Mouse (Mus musculus) spleen, adult 2 months (tissue): Measurements from ENCODE around the gene Glyctk. TPM values are rescaled to one million over a fixed set of nuclear protein-coding genes. Genes with fewer than 3 reads are reported as not detected.

Source experiments
- DNase-seq, 2 experiments: peaks; one replicate each; pipeline versions ENCODE4 v3.0.0 to v3.0.0-alpha.2; 2012 to 2021; ENCODE audit warnings: low spot score in 2 of 2, low read depth in 1 of 2
- H3K27ac ChIP-seq: fragments of 200-500 bp; 2 replicates; pipeline ENCODE4 v1.5.1; 2012; ENCODE audit warnings: low read length, inconsistent platforms; ENCODE audit not compliant: insufficient read depth
- H3K27me3 ChIP-seq: fragments of 200-500 bp; 2 replicates; pipeline ENCODE4 v1.6.1; 2012; ENCODE audit warnings: mild to moderate bottlenecking, moderate library complexity, low read length, inconsistent platforms; ENCODE audit not compliant: control insufficient read depth, insufficient read depth
- H3K36me3 ChIP-seq: fragments of 200-500 bp; 2 replicates; pipeline ENCODE4 v1.6.1; 2012; ENCODE audit warnings: mild to moderate bottlenecking, low read length, inconsistent platforms; ENCODE audit not compliant: control insufficient read depth, insufficient read depth
- H3K4me1 ChIP-seq: fragments of 200-500 bp; 2 replicates; pipeline ENCODE4 v1.6.1; 2011; ENCODE audit warnings: inconsistent platforms; ENCODE audit not compliant: control insufficient read depth, insufficient read depth, insufficient read length
- H3K4me3 ChIP-seq: fragments of 200-500 bp; 2 replicates; pipeline ENCODE4 v1.5.1; 2011; ENCODE audit warnings: mild to moderate bottlenecking, inconsistent platforms; ENCODE audit not compliant: insufficient read depth, insufficient read length; ENCODE audit errors: extremely low read depth
- CTCF ChIP-seq: fragments of 200-500 bp; IDR thresholded peaks from 2 replicates; pipeline ENCODE4 v1.5.1; 2011; ENCODE audit warnings: mild to moderate bottlenecking, inconsistent platforms; ENCODE audit not compliant: insufficient read depth, insufficient read length, insufficient replicate concordance; ENCODE audit errors: extremely low read depth
- POLR2A ChIP-seq: fragments of 200-500 bp; IDR thresholded peaks from 2 replicates; pipeline ENCODE4 v1.6.1; 2011; ENCODE audit warnings: low read depth, low read length, inconsistent platforms
- WGBS: fragments of 180-500 bp; shearing (Covaris S2); methylation state at CpG from one replicate; pipeline ENCODE4 v1.1.7; 2018; 5-methylcytosine and 5-hydroxymethylcytosine counted together
- polyA plus RNA-seq: library from polyadenylated mRNA; depleted of rRNA; stranded (reverse); fragments of >200 nt; gene quantifications from 2 replicates; pipeline ENCODE4 v1.2.3, GENCODE M21; 2012

Glyctk gene
- polyA plus RNA-seq, 1 experiment = 6.5 TPM

- peaks cover 35% of the 10 kb centered on the region for H3K4me1 ChIP-seq
- DNase-seq = no peak
- 51% methylated on average over 18 of the region's 18 CpGs for WGBS
- H3K27ac ChIP-seq = peak within 1 kb of the TSS; percentile 80
- peaks cover 14% of the 10 kb centered on the region for H3K36me3 ChIP-seq
- TF ChIP-seq POLR2A = no peak
- TF ChIP-seq CTCF = no peak
- no peaks in the 10 kb centered on the region for H3K27me3 ChIP-seq
- H3K4me3 ChIP-seq = peak within 1 kb of the TSS; percentile 73
Measured at GRCm38 (mm10) chr9:106199535-106200272, 41.8 kb upstream of the Glyctk start, which contains the start of gene Ppm1m. Gene Ppm1m (minus strand): TSS chr9:106199746.

GRCm38 (mm10) chr9:106198962-106199458 is 41.1 kb upstream of the Glyctk start:
- 2% methylated on average over 41 of the region's 51 CpGs for WGBS
- no peaks in the 10 kb centered on the region for H3K27me3 ChIP-seq
- peak overlapping the region; percentile 80 for H3K27ac ChIP-seq
- peaks cover 29% of the 10 kb centered on the region for H3K4me1 ChIP-seq
- H3K36me3 ChIP-seq = peaks cover 17% of the 10 kb centered on the region
- peak in 1 of 2 experiments; percentile 78 for DNase-seq
- peak overlapping the region; percentile 73 for H3K4me3 ChIP-seq
- TF ChIP-seq POLR2A (no peak), CTCF (no peak)

- WGBS = 88% methylated on average over 9 of the region's 9 CpGs
- Histone ChIP-seq H3K36me3 (peaks cover 17% of the 10 kb centered on the region), H3K4me3 (no peak overlapping the region; the same call in 1 of the 2 replicates), H3K4me1 (peaks cover 32% of the 10 kb centered on the region), H3K27me3 (no peaks in the 10 kb centered on the region), H3K27ac (peak overlapping the region; percentile 24)
- no peak for DNase-seq
- TF ChIP-seq CTCF = no peak
- no peak for TF ChIP-seq POLR2A
Measured at GRCm38 (mm10) chr9:106197732-106198131, 39.8 kb upstream of the Glyctk start.

DNA sequence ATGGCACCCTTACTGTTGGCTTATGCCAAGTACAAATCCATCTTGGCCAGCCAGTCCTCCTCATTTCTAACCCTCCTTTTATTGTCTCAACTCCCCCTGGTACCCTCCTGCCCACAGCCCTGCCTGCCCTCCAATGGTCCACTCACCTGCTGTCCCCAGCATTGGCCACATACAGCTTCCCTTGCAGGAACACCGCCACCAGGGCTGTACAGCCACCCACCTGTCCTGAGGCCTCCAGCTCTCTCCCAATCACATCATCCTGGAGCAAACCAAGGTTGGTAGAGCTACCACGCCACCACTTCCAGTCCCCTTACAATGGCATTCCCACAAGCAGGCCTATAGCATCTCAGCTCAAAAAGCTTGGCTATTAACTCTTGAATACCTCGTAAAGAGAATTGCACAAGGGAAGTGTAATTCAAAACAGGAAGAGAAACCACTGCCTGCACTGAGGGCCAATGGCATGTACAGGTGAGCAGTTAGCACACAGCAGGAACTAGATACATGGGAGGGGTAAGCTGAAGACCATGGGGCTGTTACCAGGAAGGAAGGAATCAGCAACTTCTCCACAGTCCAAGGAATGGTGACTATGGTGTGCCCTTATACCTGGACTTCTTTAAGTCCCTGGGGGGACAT is 39.3 kb upstream of the Glyctk start:
- 67% methylated on average over 3 of the region's 3 CpGs for WGBS
- TF ChIP-seq CTCF (no peak), POLR2A (no peak)

DNA sequence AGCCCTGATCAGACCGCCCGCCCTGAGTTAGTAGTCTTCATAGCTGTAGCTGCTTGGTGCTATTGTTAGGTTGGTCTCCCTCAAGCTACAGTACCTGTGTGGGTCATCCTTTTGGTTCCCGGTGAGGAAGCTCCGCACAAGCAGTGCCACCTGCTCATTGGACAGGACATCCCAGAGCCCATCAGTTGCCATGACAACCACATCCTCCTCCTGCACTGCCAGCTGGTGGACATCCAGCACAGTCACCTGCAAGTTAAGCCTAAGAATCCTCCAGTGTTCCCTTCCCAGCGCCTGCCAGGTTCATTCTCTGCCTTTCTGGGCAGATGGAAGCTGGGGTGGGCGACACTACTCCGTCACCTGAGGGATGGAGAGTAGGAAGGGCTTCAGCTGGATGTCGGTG is 37.8 kb upstream of the Glyctk start:
- 91% methylated on average over 8 of the region's 8 CpGs for WGBS
- no peak for DNase-seq
- TF ChIP-seq POLR2A = no peak
- no peak for TF ChIP-seq CTCF
- H3K4me3 ChIP-seq = no peak overlapping the region
- no peaks in the 10 kb centered on the region for H3K27me3 ChIP-seq
- H3K27ac ChIP-seq = no peak overlapping the region
- H3K36me3 ChIP-seq = peaks cover 17% of the 10 kb centered on the region
- peaks cover 32% of the 10 kb centered on the region for H3K4me1 ChIP-seq

More for the DNA sequence above, 39.3 kb upstream of the Glyctk start:
- Histone ChIP-seq H3K4me1 (peaks cover 32% of the 10 kb centered on the region), H3K36me3 (peaks cover 17% of the 10 kb centered on the region), H3K27me3 (no peaks in the 10 kb centered on the region), H3K27ac (peak overlapping the region; percentile 24), H3K4me3 (no peak overlapping the region)
- no peak for DNase-seq

DNA sequence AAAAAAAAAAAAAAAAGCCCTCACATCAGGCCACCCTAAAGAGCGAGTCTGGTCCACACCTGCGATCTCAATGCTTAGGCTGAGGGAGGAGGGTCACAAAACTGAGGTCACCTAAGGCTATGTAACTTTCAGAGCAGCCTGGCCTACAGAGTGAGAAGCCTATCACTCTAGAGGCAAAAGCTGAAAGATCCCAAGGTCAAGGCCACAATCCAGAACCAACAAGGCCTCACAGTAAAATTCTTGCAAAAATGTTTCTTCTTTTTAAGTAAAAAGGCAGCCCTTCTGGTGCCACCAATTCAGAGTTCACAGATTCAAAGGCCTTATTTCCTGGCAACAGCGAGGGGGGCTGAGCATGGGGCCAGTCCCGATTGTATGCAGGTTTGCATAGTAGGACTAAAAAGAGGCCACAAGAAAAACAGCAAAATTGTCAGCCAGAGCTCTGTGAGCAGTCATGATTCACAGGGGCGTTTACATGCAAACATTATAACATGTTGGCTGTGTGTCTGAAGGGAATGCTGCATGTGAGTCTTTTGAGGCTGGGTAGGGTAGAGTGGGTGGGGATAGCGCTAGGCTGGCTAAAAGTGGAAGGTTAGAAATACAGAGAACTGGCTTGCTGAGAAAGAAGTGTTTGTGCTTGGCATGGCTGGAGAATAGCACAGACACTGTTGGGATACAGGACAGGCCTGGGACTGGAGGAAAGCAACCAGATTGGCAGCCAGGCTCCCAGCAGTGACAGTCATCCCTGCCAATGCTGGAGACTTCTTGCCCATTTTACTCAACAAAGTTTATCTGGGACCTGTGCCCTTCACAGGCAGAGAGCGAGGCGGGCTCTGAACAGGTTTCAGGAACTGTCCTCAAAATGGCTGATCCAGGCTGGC is 36.2 kb upstream of the Glyctk start:
- no peak overlapping the region for H3K4me3 ChIP-seq
- H3K4me1 ChIP-seq = peaks cover 22% of the 10 kb centered on the region
- TF ChIP-seq CTCF = no peak
- no peak for TF ChIP-seq POLR2A
- H3K36me3 ChIP-seq = peaks cover 29% of the 10 kb centered on the region
- no peaks in the 10 kb centered on the region for H3K27me3 ChIP-seq
- 82% methylated on average over 8 of the region's 8 CpGs for WGBS
- DNase-seq = no peak
- peak overlapping the region; percentile 15 for H3K27ac ChIP-seq
